Mouse (Mus musculus) erythroblast, embryonic 14.5 days (primary cell): ENCODE results near the gene Kcnk1.

Experiments used
- GATA1 ChIP-seq: IDR thresholded peaks from 2 replicates; pipeline ENCODE4 v1.6.1; 2012; ENCODE audit warnings: low read length, inconsistent platforms, mixed read lengths
- TAL1 ChIP-seq: IDR thresholded peaks from 3 replicates; pipeline ENCODE4 v1.6.1; 2012; ENCODE audit warnings: low read length, inconsistent platforms, mixed read lengths

GRCm38 (mm10) chr8:125984140-125984539 lies 10.8 kb upstream of the Kcnk1 start:
- TF ChIP-seq TAL1 (no peak), GATA1 (no peak)
